Mouse (Mus musculus) neural tube, embryonic 15.5 days (tissue): ENCODE results near the gene Nlrc5. TPM values are rescaled to one million over a fixed set of nuclear protein-coding genes. Genes with fewer than 3 reads are reported as not detected.

Source experiments
- ATAC-seq: fragments of 200-750 bp; cut with Nextera tagmentation; 2 replicates; pipeline ENCODE4 v1.8.0; 2017; ENCODE audit warnings: mild to moderate bottlenecking, moderate TSS enrichment, moderate library complexity; ENCODE audit not compliant: low FRiP score
- H3K27ac ChIP-seq: fragments of 300-500 bp; sonication (generic); replicated peaks from 2 replicates; pipeline ENCODE4 v1.5.1; 2015; ENCODE audit warnings: mild to moderate bottlenecking, inconsistent platforms
- H3K27me3 ChIP-seq: fragments of 300-500 bp; sonication (generic); replicated peaks from 2 replicates; pipeline ENCODE4 v1.6.1; 2015; ENCODE audit warnings: inconsistent platforms
- H3K36me3 ChIP-seq: fragments of 300-500 bp; sonication (generic); 2 replicates; pipeline ENCODE4 v1.6.1; 2015; ENCODE audit warnings: inconsistent platforms
- H3K4me1 ChIP-seq: fragments of 300-500 bp; sonication (generic); 2 replicates; pipeline ENCODE4 v1.6.1; 2015; ENCODE audit warnings: inconsistent platforms
- H3K4me2 ChIP-seq: fragments of 300-500 bp; sonication (generic); 2 replicates; pipeline ENCODE4 v1.6.1; 2015; ENCODE audit warnings: inconsistent platforms, mild to moderate bottlenecking, moderate library complexity
- H3K4me3 ChIP-seq: fragments of 300-500 bp; sonication (generic); replicated peaks from 2 replicates; pipeline ENCODE4 v1.5.1; 2015; ENCODE audit warnings: mild to moderate bottlenecking, inconsistent platforms
- H3K9ac ChIP-seq: fragments of 300-500 bp; sonication (generic); replicated peaks from 2 replicates; pipeline ENCODE4 v1.6.1; 2015; ENCODE audit warnings: mild to moderate bottlenecking, inconsistent platforms
- H3K9me3 ChIP-seq: fragments of 300-500 bp; sonication (generic); replicated peaks from 2 replicates; pipeline ENCODE4 v1.6.1; 2016; ENCODE audit warnings: inconsistent platforms
- WGBS: fragments of 180-500 bp; shearing (Covaris S2); methylation state at CpG from one replicate; pipeline ENCODE4 v1.1.7; 2015; ENCODE audit warnings: mixed read lengths; 5-methylcytosine and 5-hydroxymethylcytosine counted together
- polyA plus RNA-seq: library from polyadenylated mRNA; unstranded; fragments of >200 nt; fragmentation: Nextera tagmentation; extraction: Ambion mirVana; gene quantifications from 2 replicates; pipeline ENCODE4 v1.2.1, GENCODE M21; 2015

Nlrc5 gene
- polyA plus RNA-seq, 1 experiment from 2014 or later, result 1.0 TPM

GRCm38 (mm10) chr8:94516766-94517165 lies 82.6 kb downstream of the Nlrc5 start:
- Histone ChIP-seq H3K27ac (no peak overlapping the region), H3K27me3 (no peaks in the 10 kb centered on the region), H3K9ac (no peak overlapping the region), H3K4me1 (no peaks in the 10 kb centered on the region), H3K9me3 (no peaks in the 10 kb centered on the region), H3K36me3 (no peaks in the 10 kb centered on the region), H3K4me3 (no peak overlapping the region), H3K4me2 (no peak overlapping the region)
- ATAC-seq, result no peak
- WGBS, result 76% methylated on average over 3 of the region's 3 CpGs

- Histone ChIP-seq H3K4me2 (no peak overlapping the region), H3K4me1 (no peaks in the 10 kb centered on the region), H3K9me3 (no peaks in the 10 kb centered on the region), H3K4me3 (no peak overlapping the region), H3K9ac (no peak overlapping the region), H3K36me3 (no peaks in the 10 kb centered on the region), H3K27ac (no peak overlapping the region), H3K27me3 (no peaks in the 10 kb centered on the region)
- 79% methylated on average over 10 of the region's 10 CpGs for WGBS
- ATAC-seq, result no peak
These were observed 84.2 kb downstream of the Nlrc5 start for GRCm38 (mm10) chr8:94518331-94518730.

- WGBS, result 94% methylated on average over 5 of the region's 5 CpGs
These were observed 84.9 kb downstream of the Nlrc5 start for GRCm38 (mm10) chr8:94519021-94519420.

GRCm38 (mm10) chr8:94521481-94521880 lies 87.3 kb downstream of the Nlrc5 start:
- H3K4me3 ChIP-seq, result no peak overlapping the region
- no peaks in the 10 kb centered on the region for H3K4me1 ChIP-seq
- no peak overlapping the region for H3K4me2 ChIP-seq
- H3K27ac ChIP-seq, result no peak overlapping the region
- no peak for ATAC-seq
- H3K36me3 ChIP-seq, result no peaks in the 10 kb centered on the region
- no peaks in the 10 kb centered on the region for H3K9me3 ChIP-seq
- 67% methylated on average over 4 of the region's 4 CpGs for WGBS
- H3K9ac ChIP-seq, result no peak overlapping the region
- no peaks in the 10 kb centered on the region for H3K27me3 ChIP-seq

More at GRCm38 (mm10) chr8:94519021-94519420, 84.9 kb downstream of the Nlrc5 start:
- H3K36me3 ChIP-seq, result no peaks in the 10 kb centered on the region
- H3K4me2 ChIP-seq, result no peak overlapping the region
- H3K4me3 ChIP-seq, result no peak overlapping the region
- H3K27me3 ChIP-seq, result no peaks in the 10 kb centered on the region
- ATAC-seq, result no peak
- H3K4me1 ChIP-seq, result no peaks in the 10 kb centered on the region
- H3K9ac ChIP-seq, result no peak overlapping the region
- H3K27ac ChIP-seq, result no peak overlapping the region
- no peaks in the 10 kb centered on the region for H3K9me3 ChIP-seq

GRCm38 (mm10) chr8:94522482-94522881 lies 88.3 kb downstream of the Nlrc5 start:
- 85% methylated on average over 3 of the region's 3 CpGs for WGBS
- no peaks in the 10 kb centered on the region for H3K36me3 ChIP-seq
- ATAC-seq, result no peak

GRCm38 (mm10) chr8:94524554-94524953 lies 90.4 kb downstream of the Nlrc5 start:
- Histone ChIP-seq H3K9me3 (no peaks in the 10 kb centered on the region), H3K36me3 (no peaks in the 10 kb centered on the region), H3K4me3 (no peak overlapping the region), H3K27ac (no peak overlapping the region), H3K4me1 (no peaks in the 10 kb centered on the region), H3K27me3 (no peaks in the 10 kb centered on the region), H3K9ac (no peak overlapping the region), H3K4me2 (no peak overlapping the region)
- WGBS, result 89% methylated on average over 9 of the region's 9 CpGs
- no peak for ATAC-seq

More at GRCm38 (mm10) chr8:94522482-94522881, 88.3 kb downstream of the Nlrc5 start:
- no peak overlapping the region for H3K4me2 ChIP-seq
- no peak overlapping the region for H3K27ac ChIP-seq
- no peaks in the 10 kb centered on the region for H3K9me3 ChIP-seq
- H3K9ac ChIP-seq, result no peak overlapping the region
- no peaks in the 10 kb centered on the region for H3K4me1 ChIP-seq
- H3K4me3 ChIP-seq, result no peak overlapping the region
- H3K27me3 ChIP-seq, result no peaks in the 10 kb centered on the region

GRCm38 (mm10) chr8:94527178-94527577 lies 93.0 kb downstream of the Nlrc5 start:
- Histone ChIP-seq H3K4me1 (peaks cover 5% of the 10 kb centered on the region), H3K27ac (no peak overlapping the region), H3K9me3 (no peaks in the 10 kb centered on the region), H3K4me2 (no peak overlapping the region), H3K4me3 (no peak overlapping the region), H3K27me3 (peaks cover 5% of the 10 kb centered on the region; the same call in 1 of the 2 replicates), H3K36me3 (no peaks in the 10 kb centered on the region), H3K9ac (no peak overlapping the region)
- 87% methylated on average over 7 of the region's 7 CpGs for WGBS
- ATAC-seq, result no peak

GRCm38 (mm10) chr8:94528245-94528644 lies 94.1 kb downstream of the Nlrc5 start:
- Histone ChIP-seq H3K4me3 (no peak overlapping the region), H3K27ac (no peak overlapping the region), H3K9me3 (no peaks in the 10 kb centered on the region), H3K36me3 (no peaks in the 10 kb centered on the region), H3K4me2 (no peak overlapping the region), H3K9ac (no peak overlapping the region), H3K4me1 (peaks cover 8% of the 10 kb centered on the region), H3K27me3 (peaks cover 6% of the 10 kb centered on the region; the same call in 1 of the 2 replicates)
- no peak for ATAC-seq
- 48% methylated on average over 4 of the region's 4 CpGs for WGBS

GRCm38 (mm10) chr8:94529875-94530274 lies 95.7 kb downstream of the Nlrc5 start:
- ATAC-seq, result no peak
- no peak overlapping the region for H3K4me2 ChIP-seq
- no peak overlapping the region for H3K27ac ChIP-seq
- no peaks in the 10 kb centered on the region for H3K36me3 ChIP-seq
- no peak overlapping the region for H3K9ac ChIP-seq
- H3K4me1 ChIP-seq, result peaks cover 24% of the 10 kb centered on the region
- 73% methylated on average over 4 of the region's 4 CpGs for whole genome bisulfite sequencing
- H3K9me3 ChIP-seq, result no peaks in the 10 kb centered on the region
- no peak overlapping the region for H3K4me3 ChIP-seq
- H3K27me3 ChIP-seq, result peaks cover 21% of the 10 kb centered on the region

- 96% methylated on average over 4 of the region's 4 CpGs for WGBS
- Histone ChIP-seq H3K9me3 (no peaks in the 10 kb centered on the region), H3K4me2 (no peak overlapping the region), H3K27ac (no peak overlapping the region), H3K9ac (no peak overlapping the region), H3K4me3 (no peak overlapping the region), H3K4me1 (peaks cover 31% of the 10 kb centered on the region), H3K27me3 (peaks cover 23% of the 10 kb centered on the region), H3K36me3 (no peaks in the 10 kb centered on the region)
- no peak for ATAC-seq
These were observed 96.5 kb downstream of the Nlrc5 start for GRCm38 (mm10) chr8:94530643-94531042.

- no peak for ATAC-seq
- H3K27me3 ChIP-seq, result peaks cover 30% of the 10 kb centered on the region
These were observed 97.8 kb downstream of the Nlrc5 start for GRCm38 (mm10) chr8:94532000-94532399.

GRCm38 (mm10) chr8:94532525-94532872 lies 98.3 kb downstream of the Nlrc5 start:
- under 1% methylated on average over 34 of the region's 34 CpGs for WGBS
- H3K9ac ChIP-seq, result peak overlapping the region; percentile 75
- peaks cover 30% of the 10 kb centered on the region for H3K27me3 ChIP-seq
- H3K9me3 ChIP-seq, result no peaks in the 10 kb centered on the region
- H3K27ac ChIP-seq, result peak overlapping the region; percentile 76
- H3K4me1 ChIP-seq, result peaks cover 46% of the 10 kb centered on the region
- H3K4me3 ChIP-seq, result peak overlapping the region; percentile 62
- peak; percentile 17 for ATAC-seq
- peak overlapping the region; percentile 86 for H3K4me2 ChIP-seq
- no peaks in the 10 kb centered on the region for H3K36me3 ChIP-seq

More at GRCm38 (mm10) chr8:94532000-94532399, 97.8 kb downstream of the Nlrc5 start:
- peaks cover 42% of the 10 kb centered on the region for H3K4me1 ChIP-seq
- H3K9me3 ChIP-seq, result no peaks in the 10 kb centered on the region
- peak overlapping the region; percentile 86 for H3K4me2 ChIP-seq
- no peak overlapping the region for H3K9ac ChIP-seq
- peak overlapping the region; percentile 62 for H3K4me3 ChIP-seq
- no peaks in the 10 kb centered on the region for H3K36me3 ChIP-seq
- WGBS, result 1% methylated on average over 8 of the region's 8 CpGs
- H3K27ac ChIP-seq, result peak overlapping the region; percentile 76
